In the genomic region with DNA sequence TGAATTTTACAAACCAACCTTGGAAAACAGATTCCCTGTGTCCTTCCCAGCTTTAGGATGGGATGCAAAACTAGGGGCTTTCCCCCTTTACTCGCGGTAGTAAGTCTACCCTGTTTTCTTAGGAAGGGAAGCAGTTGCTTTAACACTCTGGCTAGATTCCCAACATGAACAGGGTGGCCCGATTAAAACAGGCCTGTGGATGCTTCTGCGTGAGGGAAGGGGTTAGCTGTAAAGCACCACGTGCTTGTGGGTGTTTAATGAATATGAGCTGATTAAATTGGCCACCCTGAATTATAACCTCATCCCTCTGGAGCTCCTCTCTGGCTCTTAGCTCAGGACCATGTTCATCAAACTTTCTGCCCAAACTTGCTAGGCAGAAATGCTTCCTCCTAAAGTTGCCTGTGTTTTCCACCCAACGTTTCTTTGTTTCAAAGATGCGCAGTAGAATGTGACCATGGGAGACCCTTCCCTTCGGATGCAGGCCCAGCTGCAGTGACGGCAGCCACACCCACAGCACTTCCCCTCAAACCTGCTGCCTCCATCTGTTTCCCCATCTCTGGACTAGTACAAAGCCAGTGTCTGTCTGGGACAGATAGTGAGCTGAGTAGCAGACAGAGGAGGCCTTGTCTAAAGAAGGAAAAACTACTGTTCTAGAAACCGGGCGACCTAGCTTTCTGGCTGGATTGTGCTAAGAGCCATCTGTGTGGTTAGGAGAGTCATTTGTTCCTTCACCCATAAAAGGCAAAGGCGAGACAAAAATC, we compare ENCODE assay signal across 8 mouse cellular contexts.
DNase-seq lines count a peak whose midpoint lies in the region; ATAC-seq lines count a peak whose summit lies in the region.

No protein-coding gene starts in this region.

- H3K27me3 ChIP-seq in lung, embryonic 15.5 days, result no peaks in the 10 kb centered on the region
- H3K27me3 ChIP-seq in embryonic facial prominence, embryonic 13.5 days, result no peaks in the 10 kb centered on the region
- no peaks in the 10 kb centered on the region for H3K27me3 ChIP-seq in hindbrain, embryonic 13.5 days
- no peaks in the 10 kb centered on the region for H3K27me3 ChIP-seq in neural tube, embryonic 13.5 days

- H3K4me2 ChIP-seq in lung, embryonic 15.5 days, result no peak overlapping the region
- no peak overlapping the region for H3K4me2 ChIP-seq in embryonic facial prominence, embryonic 13.5 days
- H3K4me2 ChIP-seq in hindbrain, embryonic 13.5 days, result no peak overlapping the region
- no peak overlapping the region for H3K4me2 ChIP-seq in neural tube, embryonic 13.5 days

- 0 out of 2 replicates have a peak overlapping the region, but pooled peaks have one; percentile 17 for H3K27ac ChIP-seq in lung, embryonic 15.5 days
- H3K27ac ChIP-seq in embryonic facial prominence, embryonic 13.5 days, result peak overlapping the region; percentile 71; the same call in 1 of the 2 replicates
- 0 out of 2 replicates have a peak overlapping the region, but pooled peaks have one; percentile 30 for H3K27ac ChIP-seq in hindbrain, embryonic 13.5 days
- H3K27ac ChIP-seq in neural tube, embryonic 13.5 days (replicated peaks), result peak overlapping the region; percentile 68

- H3K4me1 ChIP-seq in lung, embryonic 15.5 days, result peaks cover 29% of the 10 kb centered on the region
- H3K4me1 ChIP-seq in embryonic facial prominence, embryonic 13.5 days, result peaks cover 33% of the 10 kb centered on the region
- H3K4me1 ChIP-seq in hindbrain, embryonic 13.5 days (replicated peaks), result peaks cover 26% of the 10 kb centered on the region; the same call in 1 of the 2 replicates
- H3K4me1 ChIP-seq in neural tube, embryonic 13.5 days (replicated peaks), result peaks cover 34% of the 10 kb centered on the region

- WGBS in lung, embryonic 15.5 days, result 49% methylated on average over 12 of the region's 12 CpGs
- WGBS in embryonic facial prominence, embryonic 13.5 days, result 43% methylated on average over 12 of the region's 12 CpGs
- WGBS in hindbrain, embryonic 13.5 days, result 45% methylated on average over 12 of the region's 12 CpGs
- 38% methylated on average over 12 of the region's 12 CpGs for WGBS in neural tube, embryonic 13.5 days

- no peaks in the 10 kb centered on the region for H3K36me3 ChIP-seq in lung, embryonic 15.5 days
- no peaks in the 10 kb centered on the region; the same call in 1 of the 2 replicates for H3K36me3 ChIP-seq in embryonic facial prominence, embryonic 13.5 days
- no peaks in the 10 kb centered on the region for H3K36me3 ChIP-seq in hindbrain, embryonic 13.5 days
- no peaks in the 10 kb centered on the region; the same call in 1 of the 2 replicates for H3K36me3 ChIP-seq in neural tube, embryonic 13.5 days

- no peak overlapping the region for H3K9ac ChIP-seq in lung, embryonic 15.5 days
- no peak overlapping the region for H3K9ac ChIP-seq in embryonic facial prominence, embryonic 13.5 days
- H3K9ac ChIP-seq in hindbrain, embryonic 13.5 days, result no peak overlapping the region
- H3K9ac ChIP-seq in neural tube, embryonic 13.5 days, result no peak overlapping the region

- ATAC-seq in lung, embryonic 15.5 days (ENCODE audit: borderline replicate concordance, extremely low read depth, low FRiP score, low TSS enrichment), result no peak; the same call in 1 of the 2 replicates
- no peak for ATAC-seq in embryonic facial prominence, embryonic 13.5 days (ENCODE audit: insufficient number of reproducible peaks, insufficient read depth, low FRiP score, low TSS enrichment, low read depth)
- ATAC-seq in hindbrain, embryonic 13.5 days (ENCODE audit: low FRiP score), result no peak
- ATAC-seq in neural tube, embryonic 13.5 days (ENCODE audit: low read depth), result peak; percentile 53; the same call in 1 of the 2 replicates
- ATAC-seq in erythroblast, adult 5-6 weeks (replicated peaks; ENCODE audit: low FRiP score, poor library complexity, severe bottlenecking), result no peak
- no peak for ATAC-seq in inflammation-experienced regulatory T-cells, adult 6 months

- 0 out of 2 replicates have a peak, but pooled peaks cover 4% of the 10 kb centered on the region for H3K9me3 ChIP-seq in lung, embryonic 15.5 days
- peaks cover 16% of the 10 kb centered on the region for H3K9me3 ChIP-seq in embryonic facial prominence, embryonic 13.5 days
- H3K9me3 ChIP-seq in hindbrain, embryonic 13.5 days, result peaks cover 14% of the 10 kb centered on the region
- peaks cover 14% of the 10 kb centered on the region for H3K9me3 ChIP-seq in neural tube, embryonic 13.5 days

- no peak overlapping the region for H3K4me3 ChIP-seq in lung, embryonic 15.5 days
- H3K4me3 ChIP-seq in embryonic facial prominence, embryonic 13.5 days, result no peak overlapping the region
- H3K4me3 ChIP-seq in hindbrain, embryonic 13.5 days, result no peak overlapping the region
- H3K4me3 ChIP-seq in neural tube, embryonic 13.5 days, result no peak overlapping the region

- DNase-seq in lung, postnatal 4 days, result no peak
- no peak for DNase-seq in adrenal gland, postnatal 36 days

Comparison
In these comparisons a context has a peak if more than half of its experiments do, and no peak if none do; other contexts are left out.
1. H3K27ac ChIP-seq: peak in every context shown above with its lines; median percentile 71 in embryonic facial prominence, embryonic 13.5 days; 68 in neural tube, embryonic 13.5 days; 30 in hindbrain, embryonic 13.5 days; 17 in lung, embryonic 15.5 days.